Mouse (Mus musculus): ENCODE data around the gene Glp2r. TPM values are rescaled to one million over a fixed set of nuclear protein-coding genes. Genes with fewer than 3 reads are reported as not detected.

The Glp2r gene
- polyA plus RNA-seq, 1 experiment = not detected

DNA sequence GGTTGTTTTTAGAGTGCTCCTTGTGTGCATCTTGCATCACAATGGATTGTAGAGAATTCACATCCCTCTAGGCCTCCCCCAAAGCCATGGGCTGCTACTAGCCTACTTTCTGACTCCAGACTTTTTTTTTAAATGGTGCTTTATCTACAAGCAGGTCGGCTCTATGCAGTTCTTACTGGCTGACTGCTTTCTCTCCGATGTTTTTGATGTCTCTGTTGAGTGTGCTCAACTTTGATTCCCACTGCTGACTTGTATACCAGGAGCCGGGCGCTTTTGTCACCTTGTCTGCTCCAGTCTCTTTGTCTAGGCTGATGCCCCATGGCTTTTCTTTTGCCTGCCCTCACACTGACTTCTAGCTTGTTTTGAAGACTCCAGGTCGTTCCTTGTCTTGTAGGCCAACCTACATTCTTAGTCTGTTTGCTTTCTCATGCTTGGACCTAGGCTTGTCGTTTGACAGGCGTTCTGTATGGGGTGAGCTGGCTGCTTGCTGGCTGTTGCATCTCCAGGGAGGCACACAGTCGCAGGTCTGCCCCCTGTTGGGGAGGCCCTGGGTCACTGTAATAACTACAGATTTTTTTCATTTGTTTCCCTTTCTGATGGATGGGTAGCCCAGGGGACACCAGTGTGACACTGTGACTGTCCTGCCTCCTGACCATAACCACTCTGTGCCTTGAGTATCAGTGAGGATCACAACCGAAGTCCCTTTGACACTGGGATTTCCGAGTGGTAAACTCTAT is 120.8 kb downstream of the Glp2r start:
- no peak for TF ChIP-seq USF1 (IDR thresholded peaks at IDR 0.05; ENCODE audit: low read depth)
- Histone ChIP-seq H3K4me2 (ENCODE audit: low read depth) (no peak overlapping the region), H3K4me3 (no peak overlapping the region), H3ac (ENCODE audit: control insufficient read depth, insufficient read length) (no peak overlapping the region), H3K27me3 (ENCODE audit: control insufficient read depth, insufficient read depth, insufficient read length) (no peaks in the 10 kb centered on the region), H3K79me2 (ENCODE audit: control insufficient read depth, insufficient read depth) (no peaks in the 10 kb centered on the region), H3K36me3 (ENCODE audit: control insufficient read depth, insufficient read depth) (no peaks in the 10 kb centered on the region)

DNA sequence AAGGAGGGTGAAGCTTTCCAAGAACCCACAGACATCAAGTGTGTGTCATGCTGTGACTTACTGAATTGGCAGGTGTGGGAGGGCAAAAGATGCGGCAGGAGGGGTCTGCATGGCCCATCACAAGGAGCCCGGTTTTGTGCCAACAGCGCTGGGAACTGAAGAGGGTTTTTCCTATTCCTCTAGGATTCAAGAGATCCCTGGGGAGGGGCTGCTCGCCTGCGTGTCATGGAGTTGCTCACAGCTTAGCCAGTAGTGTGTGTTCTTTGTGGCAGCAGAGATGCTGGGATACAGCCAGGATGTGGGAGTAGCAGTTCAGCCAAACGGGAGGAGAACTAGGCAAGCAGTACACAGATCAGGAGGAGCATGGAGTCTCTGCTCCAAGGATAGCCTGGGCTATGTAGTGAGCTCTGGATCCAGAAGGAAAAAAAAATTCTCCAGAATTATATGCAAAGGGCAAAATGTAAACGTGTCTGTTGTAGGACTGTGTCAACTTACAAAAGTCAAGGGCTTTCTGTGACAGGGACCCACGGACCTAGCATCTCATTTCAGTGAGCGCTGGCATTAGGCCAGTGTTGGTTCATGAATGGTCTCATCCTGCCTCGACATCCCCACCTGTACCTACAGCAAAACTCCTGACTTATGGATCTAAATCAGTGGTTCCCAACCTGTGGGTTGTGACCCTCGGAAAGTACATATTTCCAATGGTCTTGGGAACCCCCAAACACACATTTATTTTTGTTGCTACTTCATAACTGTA is 122.1 kb downstream of the Glp2r start:
- Histone ChIP-seq H3K27me3 (ENCODE audit: control insufficient read depth, insufficient read depth, insufficient read length) (no peaks in the 10 kb centered on the region), H3K36me3 (ENCODE audit: control insufficient read depth, insufficient read depth) (no peaks in the 10 kb centered on the region), H3ac (ENCODE audit: control insufficient read depth, insufficient read length) (no peak overlapping the region), H3K4me2 (ENCODE audit: low read depth) (no peak overlapping the region), H3K79me2 (ENCODE audit: control insufficient read depth, insufficient read depth) (no peaks in the 10 kb centered on the region), H3K4me3 (no peak overlapping the region)
- no peak for TF ChIP-seq SRF (IDR thresholded peaks at IDR 0.05; ENCODE audit: control insufficient read depth, insufficient read length, low read depth)
- TF ChIP-seq MYOD1 (IDR thresholded peaks at IDR 0.05; ENCODE audit: control insufficient read depth in 1 of 3, insufficient read length in 2 of 3, low read depth in 2 of 3) = no peak
- no peak for TF ChIP-seq REST (IDR thresholded peaks at IDR 0.05; ENCODE audit: insufficient read depth, insufficient read length)
- TF ChIP-seq MYOG (IDR thresholded peaks at IDR 0.05; ENCODE audit: control insufficient read depth in 1 of 3, insufficient read depth in 1 of 3, insufficient read length in 2 of 3, low read depth in 2 of 3) = no peak
- TF ChIP-seq USF1 (IDR thresholded peaks at IDR 0.05; ENCODE audit: low read depth) = no peak
- TF ChIP-seq POLR2AphosphoS2 (IDR thresholded peaks at IDR 0.05; ENCODE audit: insufficient read length, low read depth) = no peak
- no peak for TF ChIP-seq TCF12 (IDR thresholded peaks at IDR 0.05; ENCODE audit: insufficient read depth, poor library complexity, severe bottlenecking)
- no peak for TF ChIP-seq POLR2A (IDR thresholded peaks at IDR 0.05; ENCODE audit: insufficient read length, low read depth)
- TF ChIP-seq CEBPB (IDR thresholded peaks at IDR 0.05; ENCODE audit: insufficient read depth, poor library complexity, severe bottlenecking) = no peak
- no peak for TF ChIP-seq MAX (IDR thresholded peaks at IDR 0.05; ENCODE audit: low read depth)
- TF ChIP-seq E2F4 (IDR thresholded peaks at IDR 0.05; ENCODE audit: insufficient read depth) = no peak

- Histone ChIP-seq H3K27me3 (ENCODE audit: control insufficient read depth, insufficient read depth, insufficient read length) (no peaks in the 10 kb centered on the region), H3K4me3 (no peak overlapping the region), H3K36me3 (ENCODE audit: control insufficient read depth, insufficient read depth) (no peaks in the 10 kb centered on the region), H3K4me2 (ENCODE audit: low read depth) (no peak overlapping the region), H3K79me2 (ENCODE audit: control insufficient read depth, insufficient read depth) (no peaks in the 10 kb centered on the region), H3ac (ENCODE audit: control insufficient read depth, insufficient read length) (no peak overlapping the region)
- TF ChIP-seq TCF12 (IDR thresholded peaks at IDR 0.05; ENCODE audit: insufficient read depth, poor library complexity, severe bottlenecking) (no peak), SRF (IDR thresholded peaks at IDR 0.05; ENCODE audit: control insufficient read depth, insufficient read length, low read depth) (no peak), TCF3 (IDR thresholded peaks at IDR 0.05; ENCODE audit: insufficient read length, low read depth) (no peak)
These were observed 123.2 kb downstream of the Glp2r start for GRCm38 (mm10) chr11:67647745-67648144.

- Histone ChIP-seq H3K36me3 (ENCODE audit: control insufficient read depth, insufficient read depth) (no peaks in the 10 kb centered on the region), H3K4me3 (no peak overlapping the region), H3K79me2 (ENCODE audit: control insufficient read depth, insufficient read depth) (no peaks in the 10 kb centered on the region), H3K27me3 (ENCODE audit: control insufficient read depth, insufficient read depth, insufficient read length) (no peaks in the 10 kb centered on the region), H3K4me2 (ENCODE audit: low read depth) (no peak overlapping the region), H3ac (ENCODE audit: control insufficient read depth, insufficient read length) (no peak overlapping the region)
- TF ChIP-seq POLR2A (IDR thresholded peaks at IDR 0.05; ENCODE audit: insufficient read length, low read depth) (no peak), TCF12 (IDR thresholded peaks at IDR 0.05; ENCODE audit: insufficient read depth, poor library complexity, severe bottlenecking) (no peak), REST (IDR thresholded peaks at IDR 0.05; ENCODE audit: insufficient read depth, insufficient read length) (no peak), TCF3 (IDR thresholded peaks at IDR 0.05; ENCODE audit: insufficient read length, low read depth) (no peak), MAX (IDR thresholded peaks at IDR 0.05; ENCODE audit: low read depth) (no peak), MYOD1 (IDR thresholded peaks at IDR 0.05; ENCODE audit: control insufficient read depth in 1 of 3, insufficient read length in 2 of 3, low read depth in 2 of 3) (no peak), MYOG (IDR thresholded peaks at IDR 0.05; ENCODE audit: control insufficient read depth in 1 of 3, insufficient read depth in 1 of 3, insufficient read length in 2 of 3, low read depth in 2 of 3) (no peak), USF1 (IDR thresholded peaks at IDR 0.05; ENCODE audit: low read depth) (no peak), E2F4 (IDR thresholded peaks at IDR 0.05; ENCODE audit: insufficient read depth) (no peak), CEBPB (IDR thresholded peaks at IDR 0.05; ENCODE audit: insufficient read depth, poor library complexity, severe bottlenecking) (no peak), POLR2AphosphoS2 (IDR thresholded peaks at IDR 0.05; ENCODE audit: insufficient read length, low read depth) (no peak), SRF (IDR thresholded peaks at IDR 0.05; ENCODE audit: control insufficient read depth, insufficient read length, low read depth) (no peak)
These were observed 126.3 kb downstream of the Glp2r start for GRCm38 (mm10) chr11:67644632-67645149.

DNA sequence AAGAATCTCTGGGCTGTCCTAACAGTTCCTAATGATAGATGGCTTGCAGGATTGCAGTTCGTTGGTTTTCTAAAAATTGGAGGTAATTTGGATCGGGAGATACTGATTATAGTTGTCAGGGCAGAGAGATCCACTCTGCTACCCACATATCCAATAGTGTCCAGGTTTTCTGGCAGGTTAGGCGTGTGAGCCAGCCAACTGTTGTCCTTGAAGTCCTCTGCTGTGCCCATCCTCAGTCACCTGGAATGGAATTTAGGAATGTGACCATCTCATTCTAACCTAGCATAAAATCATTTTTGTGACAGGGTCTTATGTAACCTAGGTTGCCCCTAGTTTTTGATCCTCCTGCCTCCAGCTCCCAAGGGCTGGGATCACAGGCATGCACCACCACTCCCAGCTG is 127.5 kb downstream of the Glp2r start:
- Histone ChIP-seq H3ac (ENCODE audit: control insufficient read depth, insufficient read length) (no peak overlapping the region), H3K4me2 (ENCODE audit: low read depth) (no peak overlapping the region), H3K36me3 (ENCODE audit: control insufficient read depth, insufficient read depth) (no peaks in the 10 kb centered on the region), H3K79me2 (ENCODE audit: control insufficient read depth, insufficient read depth) (no peaks in the 10 kb centered on the region), H3K4me3 (no peak overlapping the region), H3K27me3 (ENCODE audit: control insufficient read depth, insufficient read depth, insufficient read length) (no peaks in the 10 kb centered on the region)
- TF ChIP-seq REST (IDR thresholded peaks at IDR 0.05; ENCODE audit: insufficient read depth, insufficient read length) = no peak
- no peak for TF ChIP-seq E2F4 (IDR thresholded peaks at IDR 0.05; ENCODE audit: insufficient read depth)
- TF ChIP-seq USF1 (IDR thresholded peaks at IDR 0.05; ENCODE audit: low read depth) = no peak
- TF ChIP-seq POLR2A (IDR thresholded peaks at IDR 0.05; ENCODE audit: insufficient read length, low read depth) = no peak
- no peak for TF ChIP-seq TCF12 (IDR thresholded peaks at IDR 0.05; ENCODE audit: insufficient read depth, poor library complexity, severe bottlenecking)
- no peak for TF ChIP-seq CEBPB (IDR thresholded peaks at IDR 0.05; ENCODE audit: insufficient read depth, poor library complexity, severe bottlenecking)
